Mouse (Mus musculus) neural tube, embryonic 15.5 days (tissue): Measurements from ENCODE around the gene Iffo2. TPM values are rescaled to one million over a fixed set of nuclear protein-coding genes. Genes with fewer than 3 reads are reported as not detected.

Source experiments
- ATAC-seq: fragments of 200-750 bp; cut with Nextera tagmentation; 2 replicates; pipeline ENCODE4 v1.8.0; 2017; ENCODE audit warnings: mild to moderate bottlenecking, moderate TSS enrichment, moderate library complexity; ENCODE audit not compliant: low FRiP score
- H3K27ac ChIP-seq: fragments of 300-500 bp; sonication (generic); replicated peaks from 2 replicates; pipeline ENCODE4 v1.5.1; 2015; ENCODE audit warnings: mild to moderate bottlenecking, inconsistent platforms
- H3K27me3 ChIP-seq: fragments of 300-500 bp; sonication (generic); replicated peaks from 2 replicates; pipeline ENCODE4 v1.6.1; 2015; ENCODE audit warnings: inconsistent platforms
- H3K36me3 ChIP-seq: fragments of 300-500 bp; sonication (generic); 2 replicates; pipeline ENCODE4 v1.6.1; 2015; ENCODE audit warnings: inconsistent platforms
- H3K4me1 ChIP-seq: fragments of 300-500 bp; sonication (generic); 2 replicates; pipeline ENCODE4 v1.6.1; 2015; ENCODE audit warnings: inconsistent platforms
- H3K4me2 ChIP-seq: fragments of 300-500 bp; sonication (generic); 2 replicates; pipeline ENCODE4 v1.6.1; 2015; ENCODE audit warnings: inconsistent platforms, mild to moderate bottlenecking, moderate library complexity
- H3K4me3 ChIP-seq: fragments of 300-500 bp; sonication (generic); replicated peaks from 2 replicates; pipeline ENCODE4 v1.5.1; 2015; ENCODE audit warnings: mild to moderate bottlenecking, inconsistent platforms
- H3K9ac ChIP-seq: fragments of 300-500 bp; sonication (generic); replicated peaks from 2 replicates; pipeline ENCODE4 v1.6.1; 2015; ENCODE audit warnings: mild to moderate bottlenecking, inconsistent platforms
- H3K9me3 ChIP-seq: fragments of 300-500 bp; sonication (generic); replicated peaks from 2 replicates; pipeline ENCODE4 v1.6.1; 2016; ENCODE audit warnings: inconsistent platforms
- whole genome bisulfite sequencing: fragments of 180-500 bp; shearing (Covaris S2); methylation state at CpG from one replicate; pipeline ENCODE4 v1.1.7; 2015; ENCODE audit warnings: mixed read lengths; 5-methylcytosine and 5-hydroxymethylcytosine counted together
- polyA plus RNA-seq: library from polyadenylated mRNA; unstranded; fragments of >200 nt; fragmentation: Nextera tagmentation; extraction: Ambion mirVana; gene quantifications from 2 replicates; pipeline ENCODE4 v1.2.1, GENCODE M21; 2015

Iffo2 gene
- polyA plus RNA-seq, 1 experiment from 2014 or later = 4.5 TPM

- WGBS = 88% methylated on average over 21 of the region's 21 CpGs
- Histone ChIP-seq H3K4me2 (no peak overlapping the region), H3K9ac (no peak overlapping the region), H3K9me3 (no peaks in the 10 kb centered on the region), H3K4me1 (peaks cover 16% of the 10 kb centered on the region), H3K27ac (no peak overlapping the region), H3K4me3 (no peak overlapping the region), H3K27me3 (no peaks in the 10 kb centered on the region), H3K36me3 (peaks cover 41% of the 10 kb centered on the region)
- ATAC-seq = no peak
Measured at GRCm38 (mm10) chr4:139614524-139615260, 84.3 kb downstream of the Iffo2 start.

DNA sequence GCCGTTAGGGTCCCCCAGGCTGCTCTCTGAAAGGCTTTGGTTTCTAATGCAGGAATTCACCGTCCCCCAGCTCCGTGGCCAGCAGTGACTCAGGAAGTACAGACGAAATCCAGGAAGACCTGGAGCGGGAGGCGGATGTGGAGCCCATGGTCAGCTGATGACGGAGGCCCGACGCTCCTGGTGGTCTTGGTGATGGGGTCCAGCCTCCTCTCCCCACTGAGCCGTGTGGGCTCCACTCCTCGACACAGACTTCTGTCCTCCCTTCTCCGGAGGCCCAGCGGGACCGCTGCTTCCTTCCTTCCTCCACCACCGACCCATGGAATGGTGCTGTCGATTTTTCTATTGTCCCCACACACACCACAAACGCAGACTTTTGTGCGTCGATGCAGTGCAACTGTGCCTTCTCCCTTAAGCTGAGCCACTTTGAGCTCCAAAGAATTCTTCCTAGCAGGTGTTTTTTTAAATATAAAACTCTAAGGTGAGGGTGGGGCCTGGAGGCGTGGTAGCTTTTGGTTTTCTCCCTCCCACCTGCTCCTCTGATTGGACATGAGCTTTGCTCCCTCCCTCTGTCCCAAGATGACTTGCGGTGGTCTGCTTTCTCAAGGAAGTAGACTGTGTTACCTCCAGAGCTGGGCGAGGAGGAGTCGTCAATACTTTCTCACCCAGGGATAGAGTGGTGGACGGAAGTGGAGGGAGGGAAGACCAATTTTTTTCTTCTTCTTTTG is 86.1 kb downstream of the Iffo2 start:
- no peaks in the 10 kb centered on the region for H3K27me3 ChIP-seq
- peaks cover 36% of the 10 kb centered on the region for H3K36me3 ChIP-seq
- 21% methylated on average over 24 of the region's 24 CpGs for WGBS
- no peaks in the 10 kb centered on the region for H3K9me3 ChIP-seq
- peaks cover 7% of the 10 kb centered on the region for H3K4me1 ChIP-seq
- peak overlapping the region; percentile 23; the same call in 1 of the 2 replicates for H3K9ac ChIP-seq
- H3K4me3 ChIP-seq = peak overlapping the region; percentile 12
- H3K4me2 ChIP-seq = peak overlapping the region; percentile 39
- peak overlapping the region; percentile 37; the same call in 1 of the 2 replicates for H3K27ac ChIP-seq
- ATAC-seq = no peak

GRCm38 (mm10) chr4:139617001-139617364 is 86.6 kb downstream of the Iffo2 start:
- no peak overlapping the region for H3K9ac ChIP-seq
- peaks cover 36% of the 10 kb centered on the region for H3K36me3 ChIP-seq
- 0 out of 2 replicates have a peak overlapping the region, but pooled peaks have one; percentile 39 for H3K4me2 ChIP-seq
- peaks cover 11% of the 10 kb centered on the region for H3K4me1 ChIP-seq
- no peaks in the 10 kb centered on the region for H3K9me3 ChIP-seq
- WGBS = 59% methylated on average over 3 of the region's 3 CpGs
- no peaks in the 10 kb centered on the region for H3K27me3 ChIP-seq
- ATAC-seq = no peak
- no peak overlapping the region for H3K4me3 ChIP-seq
- H3K27ac ChIP-seq = peak overlapping the region; percentile 37; the same call in 1 of the 2 replicates

DNA sequence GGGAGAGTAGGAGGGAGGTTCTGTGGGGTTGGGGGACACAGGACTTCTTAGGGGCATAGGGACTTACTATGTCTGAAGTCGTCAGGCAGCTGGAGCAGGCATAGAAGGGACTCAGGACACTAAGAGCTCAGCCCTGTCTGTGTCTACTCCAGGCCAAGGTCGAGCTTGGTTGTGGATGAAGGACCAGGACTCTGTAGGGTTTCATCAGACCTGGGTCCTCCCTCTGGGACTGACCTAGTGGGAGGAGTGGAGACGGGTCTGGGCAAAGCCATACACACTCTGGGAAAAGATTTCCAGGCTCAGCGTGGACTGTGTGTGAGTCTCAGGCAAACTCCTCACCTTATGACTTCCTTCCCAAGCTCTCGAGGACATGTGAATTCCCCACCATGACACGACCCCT is 89.4 kb downstream of the Iffo2 start:
- WGBS = 89% methylated on average over 6 of the region's 6 CpGs
- Histone ChIP-seq H3K27ac (no peak overlapping the region), H3K9ac (no peak overlapping the region), H3K27me3 (no peaks in the 10 kb centered on the region), H3K4me2 (no peak overlapping the region), H3K4me3 (no peak overlapping the region), H3K4me1 (peaks cover 29% of the 10 kb centered on the region), H3K36me3 (peaks cover 15% of the 10 kb centered on the region), H3K9me3 (no peaks in the 10 kb centered on the region)
- no peak for ATAC-seq

DNA sequence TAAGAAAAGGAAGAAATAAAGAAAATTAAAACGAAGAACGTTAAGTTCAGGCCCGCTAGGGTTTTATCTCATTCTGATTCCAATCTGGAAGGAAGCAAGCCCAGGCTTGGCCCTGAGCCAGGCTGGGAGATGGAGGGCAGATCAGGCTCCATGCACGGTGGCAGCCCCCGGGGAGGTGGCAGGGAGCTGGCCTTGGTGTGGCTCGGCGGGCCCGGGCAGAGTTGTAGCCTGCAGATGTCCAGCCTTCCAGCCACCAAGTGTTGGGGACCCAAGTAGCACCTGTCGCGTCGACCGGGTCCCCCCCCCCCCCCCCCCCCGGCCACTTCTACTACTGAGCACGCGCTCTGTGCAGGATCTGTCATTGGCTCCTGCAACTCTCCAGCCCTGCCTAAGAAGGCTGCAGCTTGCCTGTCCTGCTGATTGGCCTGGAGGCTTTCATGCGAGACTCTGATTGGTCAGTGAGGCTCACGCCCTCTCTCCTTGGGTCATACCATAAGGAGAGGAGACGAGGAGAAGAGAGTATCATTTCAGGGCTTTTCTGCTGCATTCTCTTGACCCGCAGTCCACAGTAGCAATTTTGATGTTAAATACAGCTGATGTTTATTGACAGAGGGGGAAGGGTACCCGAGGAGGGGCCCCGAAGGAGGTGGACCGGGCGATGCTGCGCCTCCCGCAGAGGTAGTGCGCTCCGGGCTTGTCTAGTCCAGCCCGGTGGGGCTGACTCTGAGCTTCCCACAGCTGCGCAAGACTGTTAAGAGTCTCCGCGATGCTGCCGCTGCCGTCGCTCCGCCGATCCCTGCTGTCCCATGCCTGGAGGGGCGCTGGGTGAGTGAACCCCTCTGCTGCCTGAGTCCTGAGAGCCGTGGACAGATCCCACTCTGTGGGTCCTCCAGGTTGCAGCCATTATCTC is 92.3 kb downstream of the Iffo2 start, which contains the start of gene Aldh4a1:
TSS of gene Aldh4a1 (plus strand) at position 494 of the 910 bp plus-strand sequence.
- peak within 1 kb of the TSS; percentile 95 for H3K27ac ChIP-seq
- no peaks in the 10 kb centered on the region for H3K27me3 ChIP-seq
- H3K4me2 ChIP-seq = peak within 1 kb of the TSS; percentile 84
- peak within 1 kb of the TSS; percentile 83 for H3K9ac ChIP-seq
- H3K36me3 ChIP-seq = 0 out of 2 replicates have a peak, but pooled peaks cover 3% of the 10 kb centered on the region
- peak; percentile 99 for ATAC-seq
- peaks cover 35% of the 10 kb centered on the region for H3K4me1 ChIP-seq
- 0% methylated on average over 37 of the region's 38 CpGs for WGBS
- no peaks in the 10 kb centered on the region for H3K9me3 ChIP-seq
- peak within 1 kb of the TSS; percentile 92 for H3K4me3 ChIP-seq

DNA sequence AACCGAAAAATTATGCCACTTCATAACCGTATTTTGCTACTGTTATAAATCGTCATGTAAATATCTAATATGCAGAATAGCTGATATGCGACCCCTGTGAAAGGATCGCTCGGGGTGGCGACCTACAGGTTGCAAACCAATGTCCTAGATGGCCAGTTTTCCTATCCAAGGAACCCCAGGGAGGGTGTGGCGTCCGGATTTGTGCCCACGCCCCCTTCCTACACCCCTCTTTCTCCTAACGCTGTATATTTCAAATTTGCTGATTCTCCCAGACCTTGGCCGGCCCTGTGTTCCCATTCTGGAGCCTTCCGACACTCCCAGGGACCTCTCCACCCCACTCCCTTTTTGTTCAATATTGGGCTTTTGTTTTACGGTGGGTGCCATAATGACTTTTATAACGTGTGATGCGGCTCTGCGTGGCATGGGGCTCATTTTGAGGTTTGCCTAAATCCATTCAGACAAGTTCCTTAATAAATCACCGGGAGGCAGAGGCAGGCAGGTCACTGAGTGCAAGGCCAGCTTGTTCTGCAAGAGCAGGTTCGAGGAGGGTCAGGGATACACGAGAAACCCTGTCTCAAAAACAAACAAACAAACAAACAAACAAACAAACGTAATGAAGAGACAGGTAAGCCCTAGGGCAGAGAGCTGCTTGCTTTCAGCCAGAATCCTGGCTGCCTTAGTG is 93.2 kb downstream of the Iffo2 start:
- Histone ChIP-seq H3K4me1 (peaks cover 35% of the 10 kb centered on the region), H3K36me3 (0 out of 2 replicates have a peak, but pooled peaks cover 3% of the 10 kb centered on the region), H3K27me3 (no peaks in the 10 kb centered on the region), H3K4me3 (peak overlapping the region; percentile 92), H3K9ac (peak overlapping the region; percentile 83), H3K4me2 (peak overlapping the region; percentile 84), H3K27ac (peak overlapping the region; percentile 95; the same call in 1 of the 2 replicates), H3K9me3 (no peaks in the 10 kb centered on the region)
- ATAC-seq = no peak
- 10% methylated on average over 21 of the region's 21 CpGs for WGBS

DNA sequence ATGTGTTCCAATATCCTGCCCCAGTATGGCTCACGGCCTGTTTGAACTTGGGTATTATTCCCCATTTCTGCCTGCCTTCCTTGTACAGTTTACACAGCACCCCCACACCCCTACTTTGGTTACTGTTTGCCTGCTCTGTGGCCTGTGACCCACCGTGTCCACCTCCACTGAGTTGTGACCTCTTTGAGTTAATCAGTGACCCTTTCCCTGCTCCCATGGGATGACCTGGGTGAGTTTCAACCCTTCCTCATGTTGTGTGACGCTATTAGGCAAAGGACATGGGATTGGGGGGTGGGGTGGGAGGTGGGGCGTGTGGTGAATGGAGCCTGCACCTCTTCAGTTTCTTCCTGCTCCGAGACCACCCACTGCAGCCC is 93.8 kb downstream of the Iffo2 start:
- H3K4me1 ChIP-seq = peaks cover 35% of the 10 kb centered on the region
- no peak for ATAC-seq
- H3K36me3 ChIP-seq = 0 out of 2 replicates have a peak, but pooled peaks cover 3% of the 10 kb centered on the region
- H3K27ac ChIP-seq = no peak overlapping the region
- peak overlapping the region; percentile 92 for H3K4me3 ChIP-seq
- no peaks in the 10 kb centered on the region for H3K9me3 ChIP-seq
- peak overlapping the region; percentile 84 for H3K4me2 ChIP-seq
- no peaks in the 10 kb centered on the region for H3K27me3 ChIP-seq
- 54% methylated on average over 5 of the region's 5 CpGs for WGBS
- peak overlapping the region; percentile 83 for H3K9ac ChIP-seq

DNA sequence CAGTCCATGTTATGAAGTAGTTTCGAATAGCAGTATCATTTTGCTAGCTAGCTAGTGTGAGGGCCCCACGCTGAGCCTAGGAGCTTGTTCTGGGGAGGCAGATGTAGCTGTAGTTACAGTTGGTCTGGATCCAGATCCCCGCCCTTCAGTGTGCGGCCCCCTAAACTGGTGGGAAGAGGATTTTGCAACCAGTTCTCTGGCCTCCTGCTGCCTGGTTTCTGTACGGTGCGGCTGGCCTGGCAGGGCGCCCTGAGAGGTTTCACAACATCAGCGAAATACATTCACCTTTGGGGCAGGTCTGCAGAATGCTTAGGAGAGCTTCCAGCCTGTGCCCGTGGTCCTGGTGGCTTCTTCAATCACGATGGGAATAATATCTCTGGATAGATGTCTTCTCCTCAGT is 94.4 kb downstream of the Iffo2 start:
- peaks cover 35% of the 10 kb centered on the region for H3K4me1 ChIP-seq
- 73% methylated on average over 10 of the region's 10 CpGs for WGBS
- peak overlapping the region; percentile 84 for H3K4me2 ChIP-seq
- no peaks in the 10 kb centered on the region for H3K9me3 ChIP-seq
- no peak overlapping the region; the same call in 1 of the 2 replicates for H3K4me3 ChIP-seq
- ATAC-seq = no peak
- no peak overlapping the region for H3K27ac ChIP-seq
- H3K9ac ChIP-seq = no peak overlapping the region; the same call in 1 of the 2 replicates
- H3K36me3 ChIP-seq = 0 out of 2 replicates have a peak, but pooled peaks cover 3% of the 10 kb centered on the region
- H3K27me3 ChIP-seq = no peaks in the 10 kb centered on the region

- H3K4me2 ChIP-seq = no peak overlapping the region
- 96% methylated on average over 11 of the region's 11 CpGs for WGBS
- H3K4me3 ChIP-seq = no peak overlapping the region
- no peak overlapping the region for H3K27ac ChIP-seq
- no peaks in the 10 kb centered on the region for H3K27me3 ChIP-seq
- H3K36me3 ChIP-seq = no peaks in the 10 kb centered on the region
- peaks cover 31% of the 10 kb centered on the region for H3K4me1 ChIP-seq
- no peak for ATAC-seq
- no peaks in the 10 kb centered on the region for H3K9me3 ChIP-seq
- no peak overlapping the region for H3K9ac ChIP-seq
Measured at GRCm38 (mm10) chr4:139627361-139627760, 97.0 kb downstream of the Iffo2 start.

DNA sequence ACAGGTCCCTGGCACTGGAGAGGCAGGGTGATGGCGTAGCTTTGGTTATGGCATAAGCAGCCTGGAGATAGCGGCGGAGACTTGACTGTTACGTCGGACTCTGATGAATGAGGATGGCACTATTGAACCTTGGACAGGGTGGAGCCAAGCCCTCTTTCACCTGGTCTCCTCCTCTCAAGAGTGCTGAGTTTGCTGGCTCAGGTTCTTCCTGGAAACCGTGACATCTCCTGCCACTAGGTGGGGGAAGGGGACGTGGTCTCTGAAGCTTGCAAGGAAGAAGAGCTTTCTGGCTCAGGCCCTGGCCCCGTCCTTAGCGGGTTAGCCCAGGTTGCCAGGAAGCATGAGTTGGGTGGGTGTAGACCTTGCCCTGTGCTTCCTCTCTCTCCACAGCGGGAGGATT is 99.8 kb downstream of the Iffo2 start:
- H3K9me3 ChIP-seq = no peaks in the 10 kb centered on the region
- no peak overlapping the region for H3K4me3 ChIP-seq
- H3K36me3 ChIP-seq = no peaks in the 10 kb centered on the region
- H3K9ac ChIP-seq = no peak overlapping the region
- no peak for ATAC-seq
- 78% methylated on average over 10 of the region's 10 CpGs for WGBS
- peaks cover 12% of the 10 kb centered on the region; the same call in 1 of the 2 replicates for H3K4me1 ChIP-seq
- no peak overlapping the region for H3K4me2 ChIP-seq
- no peak overlapping the region for H3K27ac ChIP-seq
- no peaks in the 10 kb centered on the region for H3K27me3 ChIP-seq
